Mouse (Mus musculus): ENCODE results near the gene Prkar1b.

Prkar1b gene

GRCm38 (mm10) chr5:139110140-139110855 lies 39.5 kb downstream of the Prkar1b start:
- DNase-seq (ENCODE audit: low read depth, low spot score): no peak

- DNase-seq (ENCODE audit: low read depth, low spot score): no peak
Observed at GRCm38 (mm10) chr5:139107815-139108214, 42.0 kb downstream of the Prkar1b start.

GRCm38 (mm10) chr5:139101783-139102182 lies 48.0 kb downstream of the Prkar1b start:
- DNase-seq (ENCODE audit: low read depth, low spot score): no peak

- no peak for DNase-seq (ENCODE audit: low read depth, low spot score)
Observed at GRCm38 (mm10) chr5:139098991-139099972, 50.5 kb downstream of the Prkar1b start.

- DNase-seq (ENCODE audit: low read depth, low spot score): no peak
Observed at GRCm38 (mm10) chr5:139095297-139096110, 54.3 kb downstream of the Prkar1b start.

- DNase-seq (ENCODE audit: low read depth, low spot score): no peak
Observed at GRCm38 (mm10) chr5:139093534-139093933, 56.3 kb downstream of the Prkar1b start.

- DNase-seq (ENCODE audit: low read depth, low spot score): no peak
Observed at GRCm38 (mm10) chr5:139091713-139092112, 58.1 kb downstream of the Prkar1b start.

GRCm38 (mm10) chr5:139090162-139090561 lies 59.6 kb downstream of the Prkar1b start:
- DNase-seq (ENCODE audit: low read depth, low spot score): no peak

- no peak for DNase-seq (ENCODE audit: low read depth, low spot score)
Observed at GRCm38 (mm10) chr5:139088173-139088572, 61.6 kb downstream of the Prkar1b start.

- no peak for DNase-seq (ENCODE audit: low read depth, low spot score)
Observed at GRCm38 (mm10) chr5:139084831-139085519, 64.8 kb downstream of the Prkar1b start.

- no peak for DNase-seq (ENCODE audit: low read depth, low spot score)
Observed at GRCm38 (mm10) chr5:139084302-139084701, 65.5 kb downstream of the Prkar1b start.

GRCm38 (mm10) chr5:139083841-139084240 lies 66.0 kb downstream of the Prkar1b start:
- DNase-seq (ENCODE audit: low read depth, low spot score): no peak

- DNase-seq (ENCODE audit: low read depth, low spot score): no peak
Observed at GRCm38 (mm10) chr5:139081370-139081769, 68.4 kb downstream of the Prkar1b start.

GRCm38 (mm10) chr5:139078156-139078462 lies 71.7 kb downstream of the Prkar1b start:
- DNase-seq (ENCODE audit: low read depth, low spot score): no peak

GRCm38 (mm10) chr5:139077311-139078155 lies 72.3 kb downstream of the Prkar1b start:
- DNase-seq (ENCODE audit: low read depth, low spot score): no peak

- no peak for DNase-seq (ENCODE audit: low read depth, low spot score)
Observed at GRCm38 (mm10) chr5:139076450-139076849, 73.4 kb downstream of the Prkar1b start.

- no peak for DNase-seq (ENCODE audit: low read depth, low spot score)
Observed at GRCm38 (mm10) chr5:139075791-139076190, 74.0 kb downstream of the Prkar1b start.

GRCm38 (mm10) chr5:139075125-139075524 lies 74.7 kb downstream of the Prkar1b start:
- no peak for DNase-seq (ENCODE audit: low read depth, low spot score)

- no peak for DNase-seq (ENCODE audit: low read depth, low spot score)
Observed at GRCm38 (mm10) chr5:139073977-139074376, 75.8 kb downstream of the Prkar1b start.

- no peak for DNase-seq (ENCODE audit: low read depth, low spot score)
Observed at GRCm38 (mm10) chr5:139072866-139073265, 76.9 kb downstream of the Prkar1b start.
